Mouse (Mus musculus): Measurements from ENCODE around the gene Ell2. TPM values are rescaled to one million over a fixed set of nuclear protein-coding genes. Genes with fewer than 3 reads are reported as not detected.

Gene Ell2
- total and polyA plus RNA-seq, 2 experiments from 2014 or later = 2.2 to 3.5 TPM

- H3K9ac ChIP-seq (replicated peaks; ENCODE audit: low read length, poor library complexity, severe bottlenecking) = no peak overlapping the region
- no peaks in the 10 kb centered on the region for H3K4me1 ChIP-seq (ENCODE audit: insufficient read depth, low read length)
- H3K27me3 ChIP-seq (ENCODE audit: insufficient read depth, low read length) = no peaks in the 10 kb centered on the region
- H3K4me3 ChIP-seq (ENCODE audit: low read depth, low read length) = no peak overlapping the region
- DNase-seq (ENCODE audit: low spot score) = no peak
- 97% methylated on average over 4 of the region's 4 CpGs for WGBS
- H3K36me3 ChIP-seq (ENCODE audit: insufficient read depth, low read length) = no peaks in the 10 kb centered on the region
- no peak overlapping the region for H3K4me2 ChIP-seq (ENCODE audit: low read depth, low read length, poor library complexity, severe bottlenecking)
- no peak overlapping the region for H3K27ac ChIP-seq (ENCODE audit: low read depth, low read length)
- no peak for ATAC-seq (ENCODE audit: low FRiP score)
- H3K9me3 ChIP-seq (ENCODE audit: low read length) = no peaks in the 10 kb centered on the region
- no peak for TF ChIP-seq CTCF (IDR thresholded peaks at IDR 0.05)
Observed at GRCm38 (mm10) chr13:75788178-75788577, 81.6 kb downstream of the Ell2 start.

GRCm38 (mm10) chr13:75789061-75789834 lies 82.7 kb downstream of the Ell2 start:
- H3K27ac ChIP-seq (ENCODE audit: low read depth, low read length) = no peak overlapping the region
- DNase-seq (ENCODE audit: low spot score) (no peak), ATAC-seq (ENCODE audit: low FRiP score) (no peak)
- H3K4me2 ChIP-seq (ENCODE audit: low read depth, low read length, poor library complexity, severe bottlenecking) = no peak overlapping the region
- no peak overlapping the region for H3K9ac ChIP-seq (replicated peaks; ENCODE audit: low read length, poor library complexity, severe bottlenecking)
- 92% methylated on average over 2 of the region's 2 CpGs for WGBS
- no peaks in the 10 kb centered on the region for H3K27me3 ChIP-seq (ENCODE audit: insufficient read depth, low read length)
- no peak overlapping the region for H3K4me3 ChIP-seq (ENCODE audit: low read depth, low read length)
- no peak for TF ChIP-seq CTCF (IDR thresholded peaks at IDR 0.05)
- H3K36me3 ChIP-seq (ENCODE audit: insufficient read depth, low read length) = no peaks in the 10 kb centered on the region
- no peaks in the 10 kb centered on the region for H3K4me1 ChIP-seq (ENCODE audit: insufficient read depth, low read length)
- no peaks in the 10 kb centered on the region for H3K9me3 ChIP-seq (ENCODE audit: low read length)

- Histone ChIP-seq H3K27ac (ENCODE audit: low read depth, low read length) (no peak overlapping the region), H3K4me3 (ENCODE audit: low read depth, low read length) (no peak overlapping the region), H3K9ac (replicated peaks; ENCODE audit: low read length, poor library complexity, severe bottlenecking) (no peak overlapping the region), H3K36me3 (ENCODE audit: insufficient read depth, low read length) (no peaks in the 10 kb centered on the region), H3K27me3 (ENCODE audit: insufficient read depth, low read length) (no peaks in the 10 kb centered on the region), H3K4me1 (ENCODE audit: insufficient read depth, low read length) (no peaks in the 10 kb centered on the region), H3K4me2 (ENCODE audit: low read depth, low read length, poor library complexity, severe bottlenecking) (no peak overlapping the region), H3K9me3 (ENCODE audit: low read length) (no peaks in the 10 kb centered on the region)
- TF ChIP-seq CTCF (IDR thresholded peaks at IDR 0.05) = no peak
- no peak for ATAC-seq (ENCODE audit: low FRiP score)
- WGBS = 84% methylated on average over 1 of the region's 1 CpGs
- DNase-seq (ENCODE audit: low spot score) = no peak
Observed at GRCm38 (mm10) chr13:75790550-75791205, 84.1 kb downstream of the Ell2 start.

- WGBS = 62% methylated on average over 6 of the region's 6 CpGs
- Histone ChIP-seq H3K4me3 (ENCODE audit: low read depth, low read length) (no peak overlapping the region), H3K27me3 (ENCODE audit: insufficient read depth, low read length) (no peaks in the 10 kb centered on the region), H3K9ac (replicated peaks; ENCODE audit: low read length, poor library complexity, severe bottlenecking) (no peak overlapping the region), H3K9me3 (ENCODE audit: low read length) (no peaks in the 10 kb centered on the region), H3K4me1 (ENCODE audit: insufficient read depth, low read length) (no peaks in the 10 kb centered on the region), H3K27ac (ENCODE audit: low read depth, low read length) (no peak overlapping the region), H3K4me2 (ENCODE audit: low read depth, low read length, poor library complexity, severe bottlenecking) (no peak overlapping the region), H3K36me3 (ENCODE audit: insufficient read depth, low read length) (no peaks in the 10 kb centered on the region)
- no peak for TF ChIP-seq CTCF (IDR thresholded peaks at IDR 0.05)
- no peak for ATAC-seq (ENCODE audit: low FRiP score)
- no peak for DNase-seq (ENCODE audit: low spot score)
Observed at GRCm38 (mm10) chr13:75793863-75794629, 87.5 kb downstream of the Ell2 start.

- H3K27ac ChIP-seq (ENCODE audit: low read depth, low read length) = no peak overlapping the region
- H3K9ac ChIP-seq (replicated peaks; ENCODE audit: low read length, poor library complexity, severe bottlenecking) = no peak overlapping the region; the same call in 1 of the 2 replicates
- ATAC-seq (ENCODE audit: low FRiP score) (peak; percentile 96), DNase-seq (ENCODE audit: low spot score) (peak; percentile 91)
- H3K4me3 ChIP-seq (ENCODE audit: low read depth, low read length) = peak overlapping the region; percentile 19; the same call in 1 of the 2 replicates
- no peaks in the 10 kb centered on the region for H3K27me3 ChIP-seq (ENCODE audit: insufficient read depth, low read length)
- no peaks in the 10 kb centered on the region for H3K4me1 ChIP-seq (ENCODE audit: insufficient read depth, low read length)
- no peaks in the 10 kb centered on the region for H3K9me3 ChIP-seq (ENCODE audit: low read length)
- no peaks in the 10 kb centered on the region for H3K36me3 ChIP-seq (ENCODE audit: insufficient read depth, low read length)
- TF ChIP-seq CTCF (IDR thresholded peaks at IDR 0.05) = peak; percentile 100
- WGBS = 29% methylated on average over 18 of the region's 18 CpGs
- H3K4me2 ChIP-seq (ENCODE audit: low read depth, low read length, poor library complexity, severe bottlenecking) = peak overlapping the region; percentile 50
Observed at GRCm38 (mm10) chr13:75797369-75798141, 91.0 kb downstream of the Ell2 start.

Data from midbrain, postnatal 0 days (tissue).